Mouse (Mus musculus) T-cell, adult 2 months (primary cell): ENCODE measurements around the gene Pced1b.
"Not testable (repeated sequence)": the region's sequence is repeated elsewhere in the genome, so short reads cannot be mapped to it uniquely, and the experiment has no call there.

Source experiments
- DNase-seq: peaks from one replicate; pipeline ENCODE4 v3.0.0; 2022; ENCODE audit warnings: low spot score

The Pced1b gene

DNA sequence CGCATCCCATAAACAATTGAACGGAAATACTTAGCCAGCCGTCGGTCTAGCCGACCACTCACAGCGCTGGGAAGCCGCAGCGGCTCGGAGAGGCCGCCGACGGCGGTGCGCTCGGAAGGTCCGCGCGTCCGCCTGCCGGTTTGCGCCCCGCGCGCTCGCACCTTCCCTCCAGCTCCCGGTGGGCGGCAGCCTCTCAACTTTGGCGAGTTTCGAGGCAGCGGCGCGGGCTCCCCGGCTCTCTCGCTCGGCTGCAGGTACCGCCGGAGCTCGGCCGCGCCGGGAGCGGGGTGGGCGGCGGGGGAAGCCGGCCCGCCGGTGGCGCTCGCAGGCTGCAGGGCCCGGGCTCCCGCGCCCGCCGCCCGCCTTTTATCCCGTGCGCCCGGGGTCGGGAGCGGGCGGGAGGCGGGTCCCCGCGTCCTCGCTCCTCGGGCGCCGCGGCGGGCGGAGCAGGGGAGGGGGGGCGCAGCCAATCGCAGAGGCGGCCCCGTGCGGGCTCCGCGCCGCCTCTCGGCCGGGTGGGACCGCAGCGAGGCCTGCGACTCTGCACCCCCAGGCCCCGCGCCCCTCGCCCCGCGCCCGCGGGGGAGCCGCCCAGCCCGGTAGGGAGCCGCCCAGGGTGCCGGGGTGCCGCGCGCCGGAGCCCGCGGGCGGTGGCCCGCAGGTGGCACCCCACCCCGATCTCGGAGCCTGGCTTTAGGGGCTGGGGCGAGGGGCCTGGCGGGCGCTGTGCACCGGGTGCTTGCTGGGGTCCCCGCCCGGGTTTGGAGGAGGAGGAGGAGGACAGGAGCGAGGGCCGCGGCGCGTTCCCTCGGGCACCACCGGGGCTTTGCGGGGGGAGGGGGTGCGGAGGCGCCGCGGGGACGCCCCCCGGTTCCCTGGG is at the start of gene Pced1b, which contains the start of gene Amigo2:
Gene Pced1b (plus strand): TSS at position 197 of the 880 bp plus-strand sequence.
Gene Amigo2 (minus strand): TSS at position 377 of the 880 bp plus-strand sequence.
- peak; percentile 49 for DNase-seq

GRCm38 (mm10) chr15:97204889-97205288 is 42.0 kb upstream of the Pced1b start:
- DNase-seq: no peak

GRCm38 (mm10) chr15:97205776-97206175 is 41.1 kb upstream of the Pced1b start:
- DNase-seq: no peak

DNA sequence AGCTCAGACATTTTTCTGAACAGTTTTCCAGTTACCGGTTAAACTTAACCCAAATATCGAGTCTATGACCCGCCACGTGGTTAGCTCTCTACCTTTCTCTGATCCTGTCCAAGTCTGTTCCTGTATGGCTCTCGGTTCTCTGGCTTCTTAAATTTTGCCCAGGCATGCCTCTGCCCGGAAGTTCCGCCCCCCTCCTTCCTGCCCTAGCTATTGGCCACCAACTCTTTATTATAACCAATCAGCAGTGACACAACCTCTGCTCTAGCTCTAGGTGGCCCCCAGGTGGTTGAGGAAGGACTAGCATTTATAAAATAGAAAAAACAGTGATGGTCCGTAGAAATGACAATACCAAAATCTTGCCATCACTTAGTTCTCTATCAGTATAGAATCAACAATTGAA is 40.4 kb upstream of the Pced1b start:
- DNase-seq: peak; percentile 6

- not testable (repeated sequence) for DNase-seq
Measured at GRCm38 (mm10) chr15:97209754-97210153, 37.2 kb upstream of the Pced1b start.

GRCm38 (mm10) chr15:97212501-97213477 is 34.1 kb upstream of the Pced1b start:
- no peak for DNase-seq

- no peak for DNase-seq
Measured at GRCm38 (mm10) chr15:97216843-97217242, 30.1 kb upstream of the Pced1b start.

GRCm38 (mm10) chr15:97223431-97223830 is 23.5 kb upstream of the Pced1b start:
- DNase-seq: no peak

GRCm38 (mm10) chr15:97224003-97224402 is 22.9 kb upstream of the Pced1b start:
- no peak for DNase-seq

- DNase-seq: no peak
Measured at GRCm38 (mm10) chr15:97229494-97230077, 17.3 kb upstream of the Pced1b start.

DNA sequence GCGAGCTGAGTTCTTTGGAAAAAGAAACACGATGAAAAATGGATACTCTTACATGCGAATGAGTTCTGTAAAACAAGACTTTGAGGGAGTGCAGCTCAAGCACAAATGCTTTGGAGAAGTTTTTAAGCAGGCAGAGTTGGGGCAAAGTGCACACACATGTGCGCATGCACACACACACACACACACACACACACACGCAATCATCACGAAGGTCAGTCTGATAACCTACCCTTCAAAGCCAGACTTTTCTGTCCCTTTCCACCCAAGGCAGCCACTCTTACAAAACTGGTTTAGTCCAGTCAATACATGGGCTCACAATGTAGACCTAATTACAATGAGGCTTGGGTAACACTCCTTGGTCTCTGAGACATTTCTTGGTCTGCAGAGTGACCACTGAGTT is 12.8 kb upstream of the Pced1b start:
- no peak for DNase-seq

DNA sequence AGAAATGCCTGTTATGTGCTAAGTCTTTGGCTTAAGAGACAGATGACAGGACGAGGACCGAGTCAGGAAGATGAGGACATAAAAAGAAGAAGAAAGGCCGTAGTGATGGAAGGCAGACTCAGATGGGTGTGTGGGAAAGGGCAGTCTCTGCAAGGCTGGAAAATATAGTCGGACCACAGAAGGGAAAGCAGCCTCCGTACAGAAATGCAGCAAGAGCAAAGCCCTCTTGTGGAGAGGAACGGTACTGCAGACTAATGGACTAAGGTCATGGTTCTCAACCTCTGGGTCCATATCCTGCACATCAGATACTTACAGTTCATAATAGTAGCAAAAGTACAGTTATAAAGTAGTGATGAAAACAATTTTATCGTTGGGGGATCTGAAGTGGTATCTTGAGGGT is 11.7 kb upstream of the Pced1b start:
- DNase-seq: peak; percentile 47

DNA sequence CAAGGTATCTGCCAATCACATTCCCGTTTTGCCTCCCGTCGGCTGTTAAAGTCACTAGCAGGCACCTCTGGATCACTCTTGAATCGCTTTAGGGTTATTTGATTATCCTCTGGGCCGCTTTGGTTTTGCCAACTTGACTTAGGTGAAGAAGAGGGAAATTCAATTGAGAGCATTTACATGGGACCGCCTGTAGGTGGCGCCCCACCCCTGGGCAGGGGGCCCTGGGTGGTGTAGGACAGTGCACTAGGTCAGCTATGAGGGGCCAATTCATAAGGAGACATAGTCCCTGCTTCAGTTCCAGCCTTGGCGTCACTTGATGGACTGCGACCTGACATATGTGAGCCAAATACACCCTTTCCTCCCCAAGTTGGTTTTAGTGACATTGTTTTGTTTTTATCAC is 10.0 kb upstream of the Pced1b start:
- DNase-seq: peak; percentile 69

GRCm38 (mm10) chr15:97245392-97245791 is 1.5 kb upstream of the Pced1b start:
- DNase-seq: peak; percentile 22

GRCm38 (mm10) chr15:97246256-97246655 is 651 bp upstream of the Pced1b start:
- DNase-seq: no peak

GRCm38 (mm10) chr15:97247791-97248161 is 869 bp downstream of the Pced1b start:
- peak; percentile 35 for DNase-seq

GRCm38 (mm10) chr15:97248296-97248695 is 1.4 kb downstream of the Pced1b start:
- peak; percentile 56 for DNase-seq

- DNase-seq: no peak
Measured at GRCm38 (mm10) chr15:97249322-97249721, 2.4 kb downstream of the Pced1b start.

DNA sequence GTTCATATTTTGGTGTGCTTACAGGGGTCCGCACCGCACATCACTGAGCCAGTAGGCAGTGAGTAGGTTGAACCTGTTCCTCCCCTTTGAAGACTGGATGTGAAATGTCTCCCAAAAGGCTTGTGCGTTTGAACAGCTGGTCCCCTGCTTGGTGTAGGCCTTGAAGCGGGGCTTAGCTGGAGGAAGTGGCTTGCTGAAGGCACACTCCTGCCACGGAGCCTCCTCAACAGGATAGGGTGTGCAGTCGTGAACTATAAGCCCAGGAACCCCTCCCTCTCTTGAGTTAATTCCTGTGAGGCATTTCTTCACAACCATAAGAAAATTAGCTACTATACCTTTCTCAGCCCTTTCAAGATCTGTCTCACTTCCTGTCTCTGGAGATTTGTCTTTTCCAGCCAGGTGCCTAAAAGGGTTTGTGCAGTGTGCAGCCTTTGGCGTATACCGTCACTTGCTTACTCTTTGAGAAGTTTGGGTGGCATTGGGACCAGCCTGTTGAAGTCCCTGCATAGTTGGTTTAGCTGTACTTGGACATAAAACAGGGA is 5.7 kb downstream of the Pced1b start:
- peak; percentile 80 for DNase-seq

DNA sequence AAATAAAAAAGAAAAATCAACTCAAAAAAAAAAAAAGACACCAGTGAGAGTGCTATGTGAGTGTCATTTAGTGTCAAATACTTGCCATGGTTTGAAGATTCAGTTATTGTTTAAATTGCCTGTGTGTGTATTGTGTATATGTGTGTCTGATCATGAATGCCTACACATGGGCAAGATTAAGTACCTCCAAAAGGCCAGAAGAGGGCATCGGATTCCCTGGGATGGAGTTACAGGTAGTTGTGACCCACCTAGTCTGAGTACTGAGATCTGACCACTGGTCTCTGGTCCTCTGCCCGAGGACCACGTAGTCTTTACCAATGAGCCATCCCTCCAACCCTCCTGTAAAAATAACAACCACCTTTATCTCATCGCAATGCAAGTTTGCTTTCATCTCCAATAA is 7.5 kb downstream of the Pced1b start:
- no peak for DNase-seq

DNA sequence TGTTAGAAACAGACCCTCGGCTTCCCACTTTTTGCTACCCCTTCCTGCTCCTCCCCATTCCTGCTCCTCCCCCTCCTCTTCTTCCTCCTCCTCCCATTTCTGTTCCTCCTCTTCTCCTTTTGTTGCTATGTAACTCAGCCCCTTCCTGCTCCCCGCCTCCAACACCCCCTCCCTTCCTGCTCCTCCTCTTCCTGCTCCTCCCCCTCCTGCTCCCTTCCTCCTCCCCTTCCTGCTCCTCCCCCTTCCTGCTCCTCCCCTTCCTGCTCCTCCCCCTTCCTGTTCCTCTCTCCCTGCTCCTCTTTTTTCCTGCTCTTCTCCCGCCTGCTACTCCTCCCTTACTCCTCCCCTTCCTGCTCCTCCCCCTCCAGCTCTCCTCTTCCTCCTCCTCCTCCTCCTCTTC is 8.9 kb downstream of the Pced1b start:
- no peak for DNase-seq

DNA sequence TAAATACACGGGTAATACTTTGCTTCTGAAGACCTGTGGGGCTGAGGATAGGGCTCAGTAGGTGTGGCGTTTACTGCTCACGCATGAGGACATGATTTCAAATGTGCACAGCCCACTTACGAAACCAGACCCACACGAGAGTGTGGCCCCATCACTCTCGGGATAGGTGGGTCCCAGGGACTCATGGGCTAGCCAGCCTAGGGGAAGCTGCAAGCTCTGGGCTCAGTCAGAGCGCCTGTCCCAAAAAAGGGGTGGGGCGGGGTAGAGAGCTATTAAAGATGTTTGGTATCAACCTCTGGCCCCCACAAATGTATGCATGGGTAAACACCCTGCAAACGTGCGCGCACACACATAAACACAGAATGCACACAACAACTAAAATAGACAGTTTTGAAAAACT is 9.5 kb downstream of the Pced1b start:
- no peak for DNase-seq
